Mouse (Mus musculus) CH12.LX (cell line): ENCODE measurements around the gene Gucy1b2. TPM values are rescaled to one million over a fixed set of nuclear protein-coding genes. Genes with fewer than 3 reads are reported as not detected.

Experiments used
- DNase-seq: peaks from one replicate; pipeline ENCODE4 v3.0.0-alpha.2; 2013; ENCODE audit errors: extremely low read depth
- H3K27ac ChIP-seq: 2 replicates; pipeline ENCODE4 v1.5.1; 2012; ENCODE audit warnings: low read depth, mild to moderate bottlenecking, control low read depth, moderate library complexity; ENCODE audit not compliant: insufficient read depth
- H3K27me3 ChIP-seq: replicated peaks from 2 replicates; pipeline ENCODE3; 2012; ENCODE audit warnings: inconsistent platforms
- H3K36me3 ChIP-seq, 2 experiments: replicated peaks in 1 of 2; 2 replicates each; pipeline versions ENCODE3 to v1.6.1; 2012; ENCODE audit warnings: inconsistent platforms in 1 of 2, low read length in 1 of 2, mild to moderate bottlenecking in 1 of 2, mixed read lengths in 1 of 2, moderate library complexity in 1 of 2; ENCODE audit not compliant: control insufficient read depth in 1 of 2, insufficient read depth in 1 of 2
- H3K4me1 ChIP-seq, 2 experiments: 2 replicates each; pipeline ENCODE4 v1.6.1; 2012; ENCODE audit warnings: inconsistent platforms in 1 of 2, moderate library complexity in 1 of 2; ENCODE audit not compliant: insufficient read depth in 2 of 2, control insufficient read depth in 1 of 2
- H3K4me2 ChIP-seq: 2 replicates; pipeline ENCODE4 v1.6.1; 2012; ENCODE audit warnings: low read depth, mild to moderate bottlenecking, control low read depth; ENCODE audit not compliant: poor library complexity, insufficient read depth, severe bottlenecking
- H3K4me3 ChIP-seq, 3 experiments: fragments of 150-350 bp in 1 of 3; sonication (generic) in 1 of 3; replicated peaks in 1 of 3; 2 replicates each; pipeline versions ENCODE3 to v1.5.1; 2011 to 2012; ENCODE audit warnings: low read depth in 2 of 3, low read length in 2 of 3, mild to moderate bottlenecking in 2 of 3, moderate library complexity in 2 of 3, control low read depth in 1 of 3, improper control_type of control experiment in 1 of 3, inconsistent platforms in 1 of 3, mixed read lengths in 1 of 3; ENCODE audit not compliant: poor library complexity in 1 of 3
- H3K79me2 ChIP-seq: replicated peaks from 2 replicates; pipeline ENCODE4 v1.6.1; 2012; ENCODE audit warnings: mild to moderate bottlenecking, moderate library complexity; ENCODE audit not compliant: control insufficient read depth, poor library complexity, insufficient read depth, severe bottlenecking; ENCODE audit errors: extremely low read depth
- H3K9ac ChIP-seq: 2 replicates; pipeline ENCODE4 v1.6.1; 2012; ENCODE audit warnings: low read depth, mild to moderate bottlenecking, control low read depth, moderate library complexity; ENCODE audit not compliant: insufficient read depth
- H3K9me3 ChIP-seq: replicated peaks from 2 replicates; pipeline ENCODE3; 2012; ENCODE audit warnings: low read length, inconsistent platforms, mixed read lengths
- CHD2 ChIP-seq: IDR thresholded peaks from 2 replicates; pipeline ENCODE4 v1.6.1; 2011; ENCODE audit warnings: low read length, improper control_type of control experiment
- CTCF ChIP-seq, 2 experiments: IDR thresholded peaks in 1 of 2; conservative IDR thresholded peaks in 1 of 2; 2 replicates each; pipeline ENCODE4 v1.5.1; 2011 to 2012; ENCODE audit warnings: low read depth in 2 of 2, low read length in 2 of 2, improper control_type of control experiment in 1 of 2, inconsistent platforms in 1 of 2, mild to moderate bottlenecking in 1 of 2, moderate library complexity in 1 of 2
- EP300 ChIP-seq: IDR thresholded peaks from 2 replicates; pipeline ENCODE4 v1.6.1; 2011; ENCODE audit warnings: low read length, improper control_type of control experiment
- ETS1 ChIP-seq: conservative IDR thresholded peaks from 2 replicates; pipeline ENCODE4 v1.6.1; 2012; ENCODE audit warnings: low read depth, mild to moderate bottlenecking, inconsistent platforms, low read length, improper control_type of control experiment, moderate library complexity
- GABPA ChIP-seq: IDR thresholded peaks from 2 replicates; pipeline ENCODE4 v1.6.1; 2012; ENCODE audit warnings: low read depth, low read length, improper control_type of control experiment, inconsistent platforms; ENCODE audit not compliant: insufficient replicate concordance
- JUN ChIP-seq: IDR thresholded peaks from 2 replicates; pipeline ENCODE4 v1.6.1; 2011; ENCODE audit warnings: low read depth, mild to moderate bottlenecking, low read length, improper control_type of control experiment, moderate library complexity; ENCODE audit not compliant: insufficient read depth
- JUND ChIP-seq: conservative IDR thresholded peaks from 2 replicates; pipeline ENCODE4 v1.6.1; 2011; ENCODE audit warnings: low read depth, low read length, improper control_type of control experiment
- MAX ChIP-seq: IDR thresholded peaks from 2 replicates; pipeline ENCODE4 v1.6.1; 2011; ENCODE audit warnings: low read length, improper control_type of control experiment
- NRF1 ChIP-seq: IDR thresholded peaks from 2 replicates; pipeline ENCODE4 v1.6.1; 2014; ENCODE audit warnings: low read depth, mild to moderate bottlenecking, inconsistent platforms, low read length, improper control_type of control experiment, moderate library complexity
- RCOR1 ChIP-seq: conservative IDR thresholded peaks from 2 replicates; pipeline ENCODE4 v1.6.1; 2012; ENCODE audit warnings: low read depth, mild to moderate bottlenecking, inconsistent platforms, low read length, improper control_type of control experiment
- SIN3A ChIP-seq: IDR thresholded peaks from 2 replicates; pipeline ENCODE4 v1.6.1; 2012; ENCODE audit warnings: low read length, improper control_type of control experiment, inconsistent platforms
- SMC3 ChIP-seq: IDR thresholded peaks from 2 replicates; pipeline ENCODE4 v1.6.1; 2011; ENCODE audit warnings: low read depth, low read length, improper control_type of control experiment
- USF1 ChIP-seq: IDR thresholded peaks from 2 replicates; pipeline ENCODE4 v1.6.1; 2014; ENCODE audit warnings: low read depth, mild to moderate bottlenecking, inconsistent platforms, low read length, improper control_type of control experiment
- dilution Hi-C: fragments of 300-500 bp; cut with MboI; formaldehyde crosslinking; loops from 2 replicates; pipeline ENCODE4 v1.14.3; 2020; ENCODE audit warnings: low sequenced_read_pairs; ENCODE audit not compliant: extremely low pct_unique_long_range_greater_than_20kb, extremely low pct_ligation_motif_present
- in situ Hi-C: fragments of 300-500 bp; cut with MboI; formaldehyde crosslinking; loops from 3 replicates; pipeline ENCODE4 v1.14.3; 2019; ENCODE audit warnings: low sequenced_read_pairs, low pct_ligation_motif_present, low pct_unique_long_range_greater_than_20kb, mixed read lengths
- polyA plus RNA-seq: library from polyadenylated mRNA; unstranded; fragments of >175 nt; gene quantifications from 2 replicates; pipeline ENCODE4 v1.2.1, GENCODE M21; 2012; ENCODE audit warnings: low read depth; ENCODE audit not compliant: insufficient read length
- total RNA-seq, 2 experiments: library from RNA; depleted of rRNA; stranded (reverse); fragments of 300-350 nt in 1 of 2; fragments of >200 nt in 1 of 2; gene quantifications; 2 replicates each; pipeline ENCODE4 v1.2.3; 2012 to 2014

Gucy1b2 gene
- total and polyA plus RNA-seq, 3 experiments: not detected

GRCm38 (mm10) chr14:62392754-62393153 is 63.3 kb downstream of the Gucy1b2 start:
- peaks cover 0 to 21% of the 10 kb centered on the region in 2 experiments; a peak in 2 of 4 replicates for H3K4me1 ChIP-seq
- no peak overlapping the region for H3K4me3 ChIP-seq
- H3K79me2 ChIP-seq: no peaks in the 10 kb centered on the region
- no peak overlapping the region for H3K9ac ChIP-seq
- H3K36me3 ChIP-seq: no peaks in the 10 kb centered on the region
- H3K4me2 ChIP-seq: no peak overlapping the region
- TF ChIP-seq USF1 (no peak), MAX (no peak), CTCF (conservative IDR thresholded peaks at IDR 0.05 in 1 of 2, IDR thresholded peaks at IDR 0.05 in 1 of 2; ENCODE audit: low read depth in 2 of 2, low read length in 2 of 2) (no peak), SIN3A (no peak), NRF1 (no peak), ETS1 (no peak), JUN (no peak), EP300 (no peak)
- no peaks in the 10 kb centered on the region for H3K9me3 ChIP-seq
- in situ Hi-C loops (no loop called here), dilution Hi-C loops (no loop called here)
- no peak for DNase-seq
- H3K27me3 ChIP-seq: no peaks in the 10 kb centered on the region
- H3K27ac ChIP-seq: no peak overlapping the region

- Histone ChIP-seq H3K9ac (0 out of 2 replicates have a peak overlapping the region, but pooled peaks have one; percentile 21), H3K36me3 (no peaks in the 10 kb centered on the region), H3K9me3 (no peaks in the 10 kb centered on the region), H3K27me3 (no peaks in the 10 kb centered on the region), H3K4me1 (peaks cover 0 to 21% of the 10 kb centered on the region in 2 experiments; a peak in 2 of 4 replicates), H3K27ac (no peak overlapping the region), H3K79me2 (no peaks in the 10 kb centered on the region), H3K4me2 (peak overlapping the region; percentile 91), H3K4me3 (peak overlapping the region in 2 of 3 experiments; percentile 27 to 30)
- peak; percentile 4 for DNase-seq
- dilution Hi-C loops (no loop called here), in situ Hi-C loops (no loop called here)
- TF ChIP-seq JUND (no peak), CHD2 (peak; percentile 45; the same call in 1 of the 2 replicates)
Measured at GRCm38 (mm10) chr14:62389729-62390536, 66.2 kb downstream of the Gucy1b2 start.

- Histone ChIP-seq H3K4me2 (peak overlapping the region; percentile 91), H3K27me3 (no peaks in the 10 kb centered on the region), H3K4me1 (peaks cover 0 to 21% of the 10 kb centered on the region in 2 experiments; a peak in 2 of 4 replicates), H3K9me3 (no peaks in the 10 kb centered on the region), H3K36me3 (no peaks in the 10 kb centered on the region), H3K27ac (no peak overlapping the region), H3K79me2 (no peaks in the 10 kb centered on the region), H3K9ac (0 out of 2 replicates have a peak overlapping the region, but pooled peaks have one; percentile 21), H3K4me3 (peak overlapping the region; percentile 20 to 35 (median 30))
- dilution Hi-C loops (no loop called here), in situ Hi-C loops (no loop called here)
- peak; percentile 29 for DNase-seq
- TF ChIP-seq GABPA (no peak), EP300 (0 out of 2 replicates have a peak, but pooled peaks have one; percentile 31), RCOR1 (no peak), ETS1 (peak; percentile 13; the same call in 1 of the 2 replicates), SMC3 (no peak)
Measured at GRCm38 (mm10) chr14:62389064-62389728, 66.9 kb downstream of the Gucy1b2 start.
